In the genomic region with DNA sequence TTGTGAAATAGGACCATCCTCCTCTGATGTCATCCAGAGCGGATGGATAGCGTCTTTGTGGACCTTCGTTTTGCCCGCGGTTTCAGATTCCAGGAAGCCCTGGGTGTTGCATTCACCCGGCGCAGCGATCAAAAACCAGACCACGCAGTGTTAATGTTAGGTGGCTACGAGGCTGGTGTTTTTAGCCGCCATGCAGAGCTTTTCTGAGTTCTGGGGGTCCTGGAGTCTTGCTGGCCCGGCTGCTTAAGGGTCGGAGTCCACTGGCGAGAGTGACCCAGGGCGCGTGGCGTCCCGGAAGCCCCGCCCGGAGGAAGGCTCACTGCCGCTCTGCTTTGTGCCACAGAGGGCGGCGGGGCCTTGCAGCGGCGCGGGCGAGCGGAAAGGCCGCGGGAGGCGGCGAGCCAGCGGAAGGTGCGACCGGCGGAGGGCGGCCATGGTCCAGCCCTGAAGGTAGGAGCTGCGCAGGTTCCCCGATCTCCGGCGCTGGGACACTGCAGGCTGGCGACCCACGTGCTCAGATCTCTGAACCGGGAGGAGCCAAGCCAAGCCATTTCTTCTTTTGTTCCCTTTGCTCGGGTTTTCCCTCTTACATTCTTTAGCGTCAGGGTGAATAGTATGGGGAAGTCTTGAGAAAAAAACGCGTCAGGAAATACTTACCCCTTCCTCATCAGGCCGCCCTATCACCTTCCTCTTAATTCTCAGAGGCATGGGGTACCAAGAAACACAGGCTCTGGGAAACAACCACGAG, we compare ENCODE assay signal across 8 mouse cellular contexts. TPM values are rescaled to one million over a fixed set of nuclear protein-coding genes. Genes with fewer than 3 reads are reported as not detected.
A peak's percentile ranks its signal among the peaks of the same experiment; 100 is the strongest.
DNase-seq lines count a peak whose midpoint lies in the region; ATAC-seq and TF ChIP-seq lines count a peak whose summit lies in the region.

No protein-coding gene starts in this region.

- WGBS in bone marrow, adult 2 months, result under 1% methylated on average over 50 of the region's 50 CpGs
- WGBS in embryonic facial prominence, embryonic 14.5 days, result 1% methylated on average over 40 of the region's 50 CpGs
- under 1% methylated on average over 50 of the region's 50 CpGs for WGBS in heart, embryonic 10.5 days
- WGBS in liver, embryonic 13.5 days (ENCODE audit: insufficient replicate concordance), result under 1% methylated on average over 50 of the region's 50 CpGs

- no peaks in the 10 kb centered on the region for H3K27me3 ChIP-seq in embryonic facial prominence, embryonic 14.5 days (replicated peaks; ENCODE audit: control insufficient read depth, insufficient read depth, low read length)
- H3K27me3 ChIP-seq in heart, embryonic 10.5 days (ENCODE audit: insufficient read depth, poor library complexity, severe bottlenecking), result no peaks in the 10 kb centered on the region
- H3K27me3 ChIP-seq in liver, embryonic 13.5 days, result no peaks in the 10 kb centered on the region

- TF ChIP-seq CTCF in bone marrow, adult 2 months (IDR thresholded peaks at IDR 0.05; ENCODE audit: control insufficient read depth, insufficient read depth, low read length), result no peak

- peak; percentile 38; the same call in 1 of the 2 replicates for ATAC-seq in embryonic facial prominence, embryonic 14.5 days (ENCODE audit: low read depth)
- peak; percentile 68 for ATAC-seq in liver, embryonic 13.5 days (ENCODE audit: low read depth)

- H3K4me2 ChIP-seq in embryonic facial prominence, embryonic 14.5 days (ENCODE audit: low read depth, low read length), result peak overlapping the region; percentile 60
- H3K4me2 ChIP-seq in liver, embryonic 13.5 days, result peak overlapping the region; percentile 83

- H3K9me3 ChIP-seq in embryonic facial prominence, embryonic 14.5 days (ENCODE audit: control insufficient read depth, low read length), result no peaks in the 10 kb centered on the region
- H3K9me3 ChIP-seq in heart, embryonic 10.5 days, result no peaks in the 10 kb centered on the region
- H3K9me3 ChIP-seq in liver, embryonic 13.5 days (replicated peaks), result no peaks in the 10 kb centered on the region

- H3K9ac ChIP-seq in embryonic facial prominence, embryonic 14.5 days (ENCODE audit: low read depth, low read length), result peak overlapping the region; percentile 84
- peak overlapping the region; percentile 91 for H3K9ac ChIP-seq in liver, embryonic 13.5 days

- peak; percentile 50; the same call in 1 of the 2 replicates for TF ChIP-seq POLR2A in bone marrow, adult 2 months (IDR thresholded peaks at IDR 0.05; ENCODE audit: borderline replicate concordance, control insufficient read depth, low read depth, low read length)

- peak; percentile 79 for DNase-seq in CD4-positive helper T cell, adult 2 months (ENCODE audit: low read depth, low spot score)
- DNase-seq in embryonic facial prominence, embryonic 14.5 days (ENCODE audit: low spot score), result peak; percentile 83
- peak; percentile 91 for DNase-seq in heart, embryonic 10.5 days (ENCODE audit: low spot score)
- peak; percentile 88 for DNase-seq in kidney, adult 9 months
- DNase-seq in liver, embryonic 13.5 days, result peak; percentile 68
- peak; percentile 80 for DNase-seq in naive thymus-derived CD4-positive, alpha-beta T cell, adult 2 months (ENCODE audit: low read depth)
- DNase-seq in spleen, postnatal 4 days (ENCODE audit: low spot score in 2 of 2), result peak; percentile 74 to 88

- peaks cover 2% of the 10 kb centered on the region for H3K4me1 ChIP-seq in bone marrow, adult 2 months (ENCODE audit: control insufficient read depth, insufficient read depth, low read length)
- H3K4me1 ChIP-seq in embryonic facial prominence, embryonic 14.5 days (ENCODE audit: control insufficient read depth, insufficient read depth, low read length), result peaks cover 22% of the 10 kb centered on the region
- peaks cover 27% of the 10 kb centered on the region for H3K4me1 ChIP-seq in heart, embryonic 10.5 days
- peaks cover 60% of the 10 kb centered on the region for H3K4me1 ChIP-seq in liver, embryonic 13.5 days (replicated peaks)

- H3K4me3 ChIP-seq in bone marrow, adult 2 months (replicated peaks; ENCODE audit: control insufficient read depth, low read depth, low read length), result peak overlapping the region; percentile 78
- peak overlapping the region; percentile 64 for H3K4me3 ChIP-seq in embryonic facial prominence, embryonic 14.5 days (ENCODE audit: low read depth, low read length)
- peak overlapping the region; percentile 86 for H3K4me3 ChIP-seq in heart, embryonic 10.5 days
- H3K4me3 ChIP-seq in liver, embryonic 13.5 days (replicated peaks), result peak overlapping the region; percentile 81

- peak overlapping the region; percentile 96 for H3K27ac ChIP-seq in bone marrow, adult 2 months (ENCODE audit: control insufficient read depth, insufficient read depth, low read depth, low read length, poor library complexity)
- peak overlapping the region; percentile 90 for H3K27ac ChIP-seq in embryonic facial prominence, embryonic 14.5 days (replicated peaks; ENCODE audit: low read depth, low read length)
- peak overlapping the region; percentile 98 for H3K27ac ChIP-seq in heart, embryonic 10.5 days
- peak overlapping the region; percentile 93 for H3K27ac ChIP-seq in liver, embryonic 13.5 days

- H3K36me3 ChIP-seq in embryonic facial prominence, embryonic 14.5 days (ENCODE audit: control insufficient read depth, insufficient read depth, low read length), result peaks cover 18% of the 10 kb centered on the region
- H3K36me3 ChIP-seq in heart, embryonic 10.5 days, result peaks cover 24% of the 10 kb centered on the region
- peaks cover 30% of the 10 kb centered on the region for H3K36me3 ChIP-seq in liver, embryonic 13.5 days

RNA-seq across cellular contexts. Expression of gene Eid3, which starts 6.1 kb away (rescaled TPM):
- polyA plus RNA-seq in bone marrow, adult 2 months (2011; ENCODE audit: insufficient read depth, insufficient read length, low replicate concordance, missing spikeins), result 2.0 and 5.8 TPM in 2 replicates
- polyA plus RNA-seq in embryonic facial prominence, embryonic 14.5 days (2014; fragmentation: Nextera tagmentation; extraction: Ambion mirVana), result 0.26 and 0.81 TPM in 2 replicates
- polyA plus RNA-seq in heart, embryonic 10.5 days (2016; fragmentation: Nextera tagmentation; extraction: Ambion mirVana), result 0.28 and 0.55 TPM in 2 replicates
- polyA plus RNA-seq in liver, embryonic 13.5 days (2015; fragmentation: Nextera tagmentation; extraction: Ambion mirVana), result 0.22 and 0.28 TPM in 2 replicates

RNA-seq across cellular contexts. Expression of gene Txnrd1, which starts 26.6 kb away (rescaled TPM):
- polyA plus RNA-seq in bone marrow, adult 2 months (2011; ENCODE audit: insufficient read depth, insufficient read length, low replicate concordance, missing spikeins), result 13.1 and 20.2 TPM in 2 replicates
- polyA plus RNA-seq in embryonic facial prominence, embryonic 14.5 days (2014; fragmentation: Nextera tagmentation; extraction: Ambion mirVana), result 85.0 and 98.9 TPM in 2 replicates
- polyA plus RNA-seq in heart, embryonic 10.5 days (2016; fragmentation: Nextera tagmentation; extraction: Ambion mirVana), result 102 and 120 TPM in 2 replicates
- polyA plus RNA-seq in liver, embryonic 13.5 days (2015; fragmentation: Nextera tagmentation; extraction: Ambion mirVana), result 67.9 and 78.2 TPM in 2 replicates

Comparison
In these comparisons a context has a peak if more than half of its experiments do, and no peak if none do; other contexts are left out.
1. Peak in every context shown above with its lines: DNase-seq, ATAC-seq, H3K4me3 ChIP-seq and H3K27ac ChIP-seq.